Mouse (Mus musculus) liver, adult 2 months (tissue): ENCODE data around the gene Mmp14. TPM values are rescaled to one million over a fixed set of nuclear protein-coding genes. Genes with fewer than 3 reads are reported as not detected.
A peak's percentile ranks its signal among the peaks of the same experiment; 100 is the strongest.

ENCODE experiments used
- DNase-seq: peaks from one replicate; pipeline ENCODE4 v3.0.0-alpha.2; 2011; ENCODE audit warnings: low read depth, low spot score; ENCODE audit errors: extremely low read depth
- H3K27ac ChIP-seq: fragments of 200-500 bp; replicated peaks from 2 replicates; pipeline ENCODE4 v1.5.1; 2012; ENCODE audit warnings: low read depth, mild to moderate bottlenecking, control low read depth, inconsistent platforms, low read length; ENCODE audit not compliant: insufficient read depth
- H3K27me3 ChIP-seq: fragments of 200-500 bp; 2 replicates; pipeline ENCODE4 v1.6.1; 2012; ENCODE audit warnings: mild to moderate bottlenecking, moderate library complexity, low read length, inconsistent platforms; ENCODE audit not compliant: control insufficient read depth, insufficient read depth
- H3K36me3 ChIP-seq: fragments of 200-500 bp; 2 replicates; pipeline ENCODE4 v1.6.1; 2012; ENCODE audit warnings: low read length, inconsistent platforms; ENCODE audit not compliant: control insufficient read depth, insufficient read depth
- H3K4me1 ChIP-seq: fragments of 200-500 bp; 2 replicates; pipeline ENCODE4 v1.6.1; 2011; ENCODE audit warnings: low read length; ENCODE audit not compliant: control insufficient read depth, insufficient read depth
- H3K4me3 ChIP-seq: fragments of 200-500 bp; 2 replicates; pipeline ENCODE4 v1.5.1; 2011; ENCODE audit warnings: low read depth, mild to moderate bottlenecking, control low read depth, low read length, moderate library complexity; ENCODE audit not compliant: insufficient read depth
- H3K79me2 ChIP-seq: fragments of 200-500 bp; 2 replicates; pipeline ENCODE4 v1.6.1; 2012; ENCODE audit warnings: inconsistent platforms, mild to moderate bottlenecking, low read length, moderate library complexity; ENCODE audit not compliant: control insufficient read depth, insufficient read depth
- H3K9ac ChIP-seq: fragments of 200-500 bp; 2 replicates; pipeline ENCODE4 v1.6.1; 2012; ENCODE audit warnings: low read depth, mild to moderate bottlenecking, control low read depth, inconsistent platforms, low read length
- CTCF ChIP-seq: fragments of 200-500 bp; IDR thresholded peaks from 2 replicates; pipeline ENCODE4 v1.5.1; 2011; ENCODE audit warnings: low read depth, low read length, control low read depth
- POLR2A ChIP-seq: fragments of 200-500 bp; IDR thresholded peaks from 2 replicates; pipeline ENCODE4 v1.6.1; 2011; ENCODE audit warnings: low read length, control low read depth; ENCODE audit not compliant: insufficient read depth; ENCODE audit errors: extremely low read depth
- whole genome bisulfite sequencing: fragments of 180-500 bp; shearing (Covaris S2); methylation state at CpG from one replicate; pipeline ENCODE4 v1.1.7; 2018; 5-methylcytosine and 5-hydroxymethylcytosine counted together
- polyA plus RNA-seq: library from polyadenylated mRNA; depleted of rRNA; stranded (reverse); fragments of >200 nt; gene quantifications from 2 replicates; pipeline ENCODE4 v1.2.3, GENCODE M21; 2012
- total RNA-seq: library from RNA; depleted of rRNA; stranded (reverse); fragments of >200 nt; gene quantifications from 2 replicates; pipeline ENCODE4 v1.2.3, GENCODE M21; 2014

Gene Mmp14
- total and polyA plus RNA-seq, 2 experiments: 9.0 to 52.6 TPM

DNA sequence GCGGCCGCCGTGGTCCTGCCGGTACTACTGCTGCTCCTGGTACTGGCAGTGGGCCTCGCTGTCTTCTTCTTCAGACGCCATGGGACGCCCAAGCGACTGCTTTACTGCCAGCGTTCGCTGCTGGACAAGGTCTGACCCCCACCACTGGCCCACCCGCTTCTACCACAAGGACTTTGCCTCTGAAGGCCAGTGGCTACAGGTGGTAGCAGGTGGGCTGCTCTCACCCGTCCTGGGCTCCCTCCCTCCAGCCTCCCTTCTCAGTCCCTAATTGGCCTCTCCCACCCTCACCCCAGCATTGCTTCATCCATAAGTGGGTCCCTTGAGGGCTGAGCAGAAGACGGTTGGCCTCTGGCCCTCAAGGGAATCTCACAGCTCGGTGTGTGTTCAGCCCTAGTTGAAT lies 9.1 kb downstream of the Mmp14 start:
- Histone ChIP-seq H3K4me1 (0 out of 2 replicates have a peak, but pooled peaks cover 2% of the 10 kb centered on the region), H3K79me2 (no peaks in the 10 kb centered on the region), H3K36me3 (peaks cover 18% of the 10 kb centered on the region; the same call in 1 of the 2 replicates), H3K27me3 (no peaks in the 10 kb centered on the region), H3K4me3 (no peak overlapping the region), H3K9ac (no peak overlapping the region), H3K27ac (no peak overlapping the region)
- 95% methylated on average over 14 of the region's 14 CpGs for WGBS
- no peak for DNase-seq
- no peak for TF ChIP-seq POLR2A
- no peak for TF ChIP-seq CTCF

DNA sequence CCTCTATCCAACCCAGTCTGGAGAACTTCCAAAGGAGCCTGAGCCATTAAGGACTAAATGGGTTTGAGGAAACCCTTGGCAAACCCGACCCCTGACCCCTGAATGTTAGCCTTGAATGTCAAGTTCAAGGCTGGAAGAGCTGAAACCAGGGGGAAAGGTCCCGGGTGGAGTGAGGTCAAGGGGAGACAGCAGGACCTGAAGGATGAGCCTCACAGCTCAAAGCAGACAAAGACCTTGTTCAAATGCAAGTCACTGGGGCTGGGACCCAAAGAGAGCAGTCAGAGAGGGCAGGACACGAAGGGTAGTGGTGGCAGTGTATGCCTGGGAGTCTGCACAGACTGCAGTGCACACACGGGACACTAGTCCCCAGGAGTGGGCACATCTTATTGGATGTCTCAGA lies 10.0 kb downstream of the Mmp14 start:
- TF ChIP-seq CTCF (no peak), POLR2A (no peak)
- Histone ChIP-seq H3K9ac (no peak overlapping the region), H3K27ac (no peak overlapping the region), H3K4me3 (no peak overlapping the region), H3K4me1 (0 out of 2 replicates have a peak, but pooled peaks cover 2% of the 10 kb centered on the region), H3K36me3 (peaks cover 18% of the 10 kb centered on the region; the same call in 1 of the 2 replicates), H3K79me2 (no peaks in the 10 kb centered on the region), H3K27me3 (no peaks in the 10 kb centered on the region)
- 75% methylated on average over 4 of the region's 4 CpGs for WGBS
- no peak for DNase-seq

- Histone ChIP-seq H3K27ac (no peak overlapping the region; the same call in 1 of the 2 replicates), H3K36me3 (peaks cover 18% of the 10 kb centered on the region; the same call in 1 of the 2 replicates), H3K79me2 (no peaks in the 10 kb centered on the region), H3K4me3 (no peak overlapping the region), H3K27me3 (no peaks in the 10 kb centered on the region), H3K9ac (no peak overlapping the region), H3K4me1 (0 out of 2 replicates have a peak, but pooled peaks cover 2% of the 10 kb centered on the region)
- no peak for DNase-seq
- WGBS: 69% methylated on average over 3 of the region's 3 CpGs
- TF ChIP-seq POLR2A (no peak), CTCF (no peak)
These were observed 11.1 kb downstream of the Mmp14 start for GRCm38 (mm10) chr14:54442548-54442947.

- no peaks in the 10 kb centered on the region for H3K27me3 ChIP-seq
- no peak for DNase-seq
- no peak overlapping the region for H3K4me3 ChIP-seq
- no peak overlapping the region for H3K9ac ChIP-seq
- H3K4me1 ChIP-seq: 0 out of 2 replicates have a peak, but pooled peaks cover 2% of the 10 kb centered on the region
- peaks cover 15% of the 10 kb centered on the region; the same call in 1 of the 2 replicates for H3K36me3 ChIP-seq
- TF ChIP-seq POLR2A (no peak), CTCF (no peak)
- no peaks in the 10 kb centered on the region for H3K79me2 ChIP-seq
- H3K27ac ChIP-seq: no peak overlapping the region; the same call in 1 of the 2 replicates
- 47% methylated on average over 3 of the region's 3 CpGs for WGBS
These were observed 11.8 kb downstream of the Mmp14 start for GRCm38 (mm10) chr14:54443196-54443595.

- no peak for TF ChIP-seq CTCF
- TF ChIP-seq POLR2A: no peak
- Histone ChIP-seq H3K9ac (no peak overlapping the region), H3K27me3 (no peaks in the 10 kb centered on the region), H3K27ac (peak overlapping the region; percentile 4; the same call in 1 of the 2 replicates), H3K79me2 (no peaks in the 10 kb centered on the region), H3K36me3 (peaks cover 12% of the 10 kb centered on the region; the same call in 1 of the 2 replicates), H3K4me1 (0 out of 2 replicates have a peak, but pooled peaks cover 2% of the 10 kb centered on the region), H3K4me3 (no peak overlapping the region)
- WGBS: 66% methylated on average over 15 of the region's 15 CpGs
- no peak for DNase-seq
These were observed 12.6 kb downstream of the Mmp14 start for GRCm38 (mm10) chr14:54443712-54444618.
